Mouse (Mus musculus) spleen, adult 2 months (tissue): ENCODE data around the gene Gpc6. TPM values are rescaled to one million over a fixed set of nuclear protein-coding genes. Genes with fewer than 3 reads are reported as not detected.

Experiments used
- DNase-seq, 2 experiments: peaks; one replicate each; pipeline versions ENCODE4 v3.0.0 to v3.0.0-alpha.2; 2012 to 2021; ENCODE audit warnings: low spot score in 2 of 2, low read depth in 1 of 2
- H3K27ac ChIP-seq: fragments of 200-500 bp; 2 replicates; pipeline ENCODE4 v1.5.1; 2012; ENCODE audit warnings: low read length, inconsistent platforms; ENCODE audit not compliant: insufficient read depth
- H3K27me3 ChIP-seq: fragments of 200-500 bp; 2 replicates; pipeline ENCODE4 v1.6.1; 2012; ENCODE audit warnings: mild to moderate bottlenecking, moderate library complexity, low read length, inconsistent platforms; ENCODE audit not compliant: control insufficient read depth, insufficient read depth
- H3K36me3 ChIP-seq: fragments of 200-500 bp; 2 replicates; pipeline ENCODE4 v1.6.1; 2012; ENCODE audit warnings: mild to moderate bottlenecking, low read length, inconsistent platforms; ENCODE audit not compliant: control insufficient read depth, insufficient read depth
- H3K4me1 ChIP-seq: fragments of 200-500 bp; 2 replicates; pipeline ENCODE4 v1.6.1; 2011; ENCODE audit warnings: inconsistent platforms; ENCODE audit not compliant: control insufficient read depth, insufficient read depth, insufficient read length
- H3K4me3 ChIP-seq: fragments of 200-500 bp; 2 replicates; pipeline ENCODE4 v1.5.1; 2011; ENCODE audit warnings: mild to moderate bottlenecking, inconsistent platforms; ENCODE audit not compliant: insufficient read depth, insufficient read length; ENCODE audit errors: extremely low read depth
- CTCF ChIP-seq: fragments of 200-500 bp; IDR thresholded peaks from 2 replicates; pipeline ENCODE4 v1.5.1; 2011; ENCODE audit warnings: mild to moderate bottlenecking, inconsistent platforms; ENCODE audit not compliant: insufficient read depth, insufficient read length, insufficient replicate concordance; ENCODE audit errors: extremely low read depth
- POLR2A ChIP-seq: fragments of 200-500 bp; IDR thresholded peaks from 2 replicates; pipeline ENCODE4 v1.6.1; 2011; ENCODE audit warnings: low read depth, low read length, inconsistent platforms
- WGBS: fragments of 180-500 bp; shearing (Covaris S2); methylation state at CpG from one replicate; pipeline ENCODE4 v1.1.7; 2018; 5-methylcytosine and 5-hydroxymethylcytosine counted together
- polyA plus RNA-seq: library from polyadenylated mRNA; depleted of rRNA; stranded (reverse); fragments of >200 nt; gene quantifications from 2 replicates; pipeline ENCODE4 v1.2.3, GENCODE M21; 2012

The Gpc6 gene
- polyA plus RNA-seq, 1 experiment = 0.67 TPM

GRCm38 (mm10) chr14:117841797-117842553, 916.9 kb downstream of the Gpc6 start:
- Histone ChIP-seq H3K4me1 (no peaks in the 10 kb centered on the region), H3K4me3 (no peak overlapping the region), H3K36me3 (no peaks in the 10 kb centered on the region), H3K27me3 (no peaks in the 10 kb centered on the region), H3K27ac (no peak overlapping the region)
- 55% methylated on average over 14 of the region's 14 CpGs for whole genome bisulfite sequencing
- DNase-seq = no peak
- TF ChIP-seq CTCF (no peak), POLR2A (no peak)

DNA sequence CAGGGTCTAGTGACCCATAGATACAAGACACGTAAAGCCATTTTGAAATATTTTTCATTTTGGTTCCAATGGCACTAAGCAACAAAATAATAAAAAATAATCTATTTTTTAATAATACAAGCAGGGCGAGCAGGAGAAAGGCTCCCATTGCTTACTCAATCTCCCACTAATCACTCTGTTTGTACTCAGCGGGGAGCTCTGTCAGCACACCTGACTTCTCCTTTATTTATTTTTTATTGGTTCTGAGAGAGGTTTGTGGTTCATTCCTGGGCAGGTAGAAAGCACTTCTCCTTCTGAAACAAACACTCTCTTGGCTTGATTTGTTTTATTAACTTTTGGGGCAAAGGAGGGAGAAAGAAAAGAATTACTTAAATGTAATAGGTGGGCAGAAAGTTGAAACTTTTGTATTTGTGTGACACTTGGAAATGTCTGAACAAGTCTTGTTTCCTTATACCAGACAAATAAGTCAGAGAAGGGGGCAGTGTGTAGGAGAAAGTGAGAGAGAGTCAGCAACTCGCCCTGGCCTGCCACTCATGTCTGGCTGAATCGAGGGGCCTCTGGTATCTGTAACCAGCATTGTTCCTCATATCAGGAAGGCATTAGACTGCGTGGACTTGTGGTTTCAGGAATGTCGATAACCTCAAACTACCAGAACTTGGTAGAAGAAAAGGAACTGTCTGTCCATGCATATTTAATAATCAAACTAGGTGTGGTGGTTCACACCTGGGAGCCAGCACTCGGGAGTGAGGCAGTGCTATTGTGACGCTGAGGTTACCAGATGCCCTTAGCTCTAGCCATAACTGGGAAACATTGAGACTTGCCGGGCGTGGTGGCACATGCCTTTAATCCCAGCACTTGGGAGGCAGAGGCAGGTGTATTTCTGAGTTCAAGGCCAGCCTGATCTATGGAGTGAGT, 924.7 kb downstream of the Gpc6 start:
- H3K27ac ChIP-seq = no peak overlapping the region
- WGBS = 76% methylated on average over 11 of the region's 11 CpGs
- no peak overlapping the region for H3K4me3 ChIP-seq
- H3K4me1 ChIP-seq = no peaks in the 10 kb centered on the region
- DNase-seq = no peak
- no peaks in the 10 kb centered on the region for H3K27me3 ChIP-seq
- H3K36me3 ChIP-seq = no peaks in the 10 kb centered on the region
- TF ChIP-seq POLR2A (no peak), CTCF (no peak)

DNA sequence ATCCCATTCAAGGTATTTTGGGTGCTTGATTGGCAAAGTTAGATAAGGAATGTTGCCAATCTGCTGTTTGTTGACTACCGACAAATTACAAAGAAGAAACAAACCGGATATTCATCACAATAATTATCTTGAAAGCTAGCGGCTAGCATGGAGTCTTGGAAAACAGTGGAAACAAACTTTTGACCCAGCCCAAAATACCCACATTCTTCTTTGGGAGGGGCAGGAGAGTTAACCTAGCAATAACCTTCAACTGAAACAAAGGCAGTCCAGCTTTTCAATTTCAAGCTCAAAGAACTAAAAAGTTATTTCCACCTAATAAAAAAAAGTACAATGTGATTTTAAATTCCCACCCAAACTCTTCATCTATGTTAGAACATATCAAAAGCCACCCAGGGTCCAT, 927.2 kb downstream of the Gpc6 start:
- Histone ChIP-seq H3K27me3 (no peaks in the 10 kb centered on the region), H3K4me3 (no peak overlapping the region), H3K36me3 (no peaks in the 10 kb centered on the region), H3K27ac (no peak overlapping the region), H3K4me1 (no peaks in the 10 kb centered on the region)
- TF ChIP-seq POLR2A (no peak), CTCF (no peak)
- WGBS = 89% methylated on average over 3 of the region's 3 CpGs
- no peak for DNase-seq

DNA sequence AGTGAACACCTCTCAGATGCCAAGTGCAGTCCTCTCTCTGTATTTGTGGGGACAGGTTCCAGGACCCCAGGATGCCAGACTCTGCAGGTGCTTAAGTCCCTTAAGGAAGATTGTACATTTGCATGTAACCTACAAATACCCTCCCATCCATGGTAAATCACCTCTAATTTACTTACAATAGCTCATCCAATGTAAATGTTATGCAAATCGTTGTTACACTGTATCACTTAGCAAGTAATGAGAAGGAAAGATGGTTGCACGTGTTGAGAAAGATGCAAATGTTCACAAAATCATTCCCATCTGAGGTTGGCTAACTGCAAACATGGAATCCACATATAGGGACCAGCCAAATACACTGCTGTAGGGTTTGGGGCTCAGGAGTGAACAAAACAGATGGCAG, 927.7 kb downstream of the Gpc6 start:
- Histone ChIP-seq H3K36me3 (no peaks in the 10 kb centered on the region), H3K27ac (no peak overlapping the region), H3K27me3 (no peaks in the 10 kb centered on the region), H3K4me3 (no peak overlapping the region), H3K4me1 (no peaks in the 10 kb centered on the region)
- WGBS = 81% methylated on average over 2 of the region's 2 CpGs
- no peak for TF ChIP-seq CTCF
- TF ChIP-seq POLR2A = no peak
- DNase-seq = no peak

DNA sequence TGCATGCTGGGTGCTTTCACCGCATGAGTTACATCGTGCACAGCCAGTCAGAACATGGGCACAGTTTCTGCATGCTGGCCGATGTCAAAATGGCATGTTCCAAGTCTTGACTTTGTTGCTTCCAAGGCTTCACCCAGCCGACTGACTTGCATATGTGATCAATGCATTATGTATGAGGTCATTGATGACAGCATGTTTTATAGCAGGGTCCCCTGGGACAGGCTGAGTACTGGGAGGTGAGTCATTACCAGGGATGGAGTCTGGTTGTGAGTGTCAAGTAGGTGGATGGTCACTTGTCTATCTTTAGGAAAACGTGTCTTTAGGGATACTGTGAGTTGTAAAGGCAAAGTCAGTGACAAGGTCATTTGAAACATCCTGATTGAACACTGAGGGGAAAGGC, 929.4 kb downstream of the Gpc6 start:
- 87% methylated on average over 5 of the region's 5 CpGs for whole genome bisulfite sequencing
- H3K4me3 ChIP-seq = no peak overlapping the region

DNA sequence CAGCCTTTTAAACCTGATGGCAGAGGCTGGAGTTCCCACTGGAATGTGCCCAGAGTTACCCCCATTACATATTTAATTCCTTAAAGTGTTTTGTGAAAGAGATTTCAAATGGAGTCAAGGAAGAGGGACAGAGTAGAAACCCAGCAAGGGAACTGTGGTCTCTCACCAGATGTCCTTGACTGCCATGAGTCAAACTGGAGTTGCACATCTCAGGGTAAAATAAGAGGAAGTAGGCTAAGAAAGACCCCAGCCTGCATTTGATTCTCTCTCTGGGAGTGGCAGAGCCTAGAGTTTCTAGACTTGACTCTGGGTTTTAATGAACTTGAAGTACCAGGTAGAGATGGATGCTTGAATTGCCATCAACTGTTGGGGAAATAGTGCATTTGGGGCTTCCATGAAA, 946.2 kb downstream of the Gpc6 start:
- no peak overlapping the region for H3K27ac ChIP-seq
- no peak for DNase-seq
- H3K36me3 ChIP-seq = no peaks in the 10 kb centered on the region
- H3K27me3 ChIP-seq = no peaks in the 10 kb centered on the region
- TF ChIP-seq POLR2A (no peak), CTCF (no peak)
- H3K4me1 ChIP-seq = no peaks in the 10 kb centered on the region
- no peak overlapping the region for H3K4me3 ChIP-seq

More for the DNA sequence above, 929.4 kb downstream of the Gpc6 start:
- TF ChIP-seq CTCF (no peak), POLR2A (no peak)
- Histone ChIP-seq H3K27me3 (no peaks in the 10 kb centered on the region), H3K36me3 (no peaks in the 10 kb centered on the region), H3K4me1 (no peaks in the 10 kb centered on the region), H3K27ac (no peak overlapping the region)
- no peak for DNase-seq
